21 mouse cellular contexts compared by ENCODE assay signal in genomic region chr7:16265856-16266255, GRCm38 (mm10). TPM values are rescaled to one million over a fixed set of nuclear protein-coding genes. Genes with fewer than 3 reads are reported as not detected.
DNase-seq lines count a peak whose midpoint lies in the region; ATAC-seq lines count a peak whose summit lies in the region.
"Had no signal": no experiment of that assay in that cellular context is flagged by ENCODE, and none has a peak within 500 bp of the region (broad histone marks: within the 10 kb centered on the region; RNA-seq: fewer than 3 reads in every experiment).

No protein-coding gene starts in this region.

- no peak overlapping the region for H3K9ac ChIP-seq in midbrain, embryonic 11.5 days (ENCODE audit: low read length)

- no peak overlapping the region for H3K4me2 ChIP-seq in midbrain, embryonic 11.5 days

- 87% methylated on average over 11 of the region's 11 CpGs for WGBS in midbrain, embryonic 11.5 days
- WGBS in midbrain, embryonic 10.5 days = 88% methylated on average over 11 of the region's 11 CpGs

- H3K4me3 ChIP-seq in midbrain, embryonic 11.5 days (ENCODE audit: low read depth, low read length) = no peak overlapping the region
- no peak overlapping the region for H3K4me3 ChIP-seq in midbrain, embryonic 10.5 days

- H3K4me1 ChIP-seq in midbrain, embryonic 11.5 days (ENCODE audit: control insufficient read depth, insufficient read depth, low read length) = no peaks in the 10 kb centered on the region
- H3K4me1 ChIP-seq in midbrain, embryonic 10.5 days = no peaks in the 10 kb centered on the region

- no peaks in the 10 kb centered on the region; the same call in 1 of the 2 replicates for H3K9me3 ChIP-seq in midbrain, embryonic 11.5 days (ENCODE audit: control insufficient read depth, low read length)
- peaks cover 15% of the 10 kb centered on the region for H3K9me3 ChIP-seq in midbrain, embryonic 10.5 days (replicated peaks)
- H3K9me3 ChIP-seq: G1E had no signal

- ATAC-seq in midbrain, embryonic 11.5 days (ENCODE audit: low FRiP score) = no peak
- ATAC-seq: activated CD4-positive, CD25-positive, alpha-beta regulatory T cell, adult 4 months; CD4-positive, CD25-positive, alpha-beta regulatory T cell, adult 4 months; Patski had no signal

- no peak overlapping the region for H3K27ac ChIP-seq in midbrain, embryonic 11.5 days (ENCODE audit: low read depth, low read length)
- no peak overlapping the region for H3K27ac ChIP-seq in midbrain, embryonic 10.5 days (replicated peaks)

- intact Hi-C loops in heart, postnatal 10 days (cut with DNase I) = no loop called here

- no peaks in the 10 kb centered on the region for H3K36me3 ChIP-seq in midbrain, embryonic 11.5 days (ENCODE audit: control insufficient read depth, insufficient read depth, low read length)
- H3K36me3 ChIP-seq in midbrain, embryonic 10.5 days = no peaks in the 10 kb centered on the region

- no peaks in the 10 kb centered on the region; the same call in 1 of the 2 replicates for H3K27me3 ChIP-seq in midbrain, embryonic 11.5 days (ENCODE audit: control insufficient read depth, insufficient read depth, low read length)
- peaks cover 11% of the 10 kb centered on the region for H3K27me3 ChIP-seq in midbrain, embryonic 10.5 days (ENCODE audit: low read depth, poor library complexity, severe bottlenecking)
- H3K27me3 ChIP-seq: CH12.LX, Patski had no signal

- DNase-seq in heart, adult 11 months = peak; percentile 76
- DNase-seq in heart, postnatal 10 days = no peak
- peak; percentile 68 for DNase-seq in midbrain, embryonic 11.5 days (ENCODE audit: low spot score, missing footprints)
- no peak for DNase-seq in midbrain, embryonic 10.5 days (ENCODE audit: low spot score)
- DNase-seq: adrenal gland, adult 2 months; adrenal gland, adult 8-10 months; adrenal gland, postnatal 10 days; adrenal gland, postnatal 14 days; adrenal gland, postnatal 25 days; adrenal gland, postnatal 36 days; cerebellum, adult 11 months; cerebellum, adult 11-12 months; cerebellum, adult 18-20 months had no signal

RNA-seq across cellular contexts. Expression of gene C5ar1, which starts 6.5 kb away (rescaled TPM):
- 1 to 10 TPM; 4.6 to 4.8 TPM for total RNA-seq in heart, postnatal 10 days (2021)
- polyA plus RNA-seq in midbrain, embryonic 11.5 days (2014; fragmentation: Nextera tagmentation; extraction: Ambion mirVana) = 1.3 TPM in 2 replicates
- 0.86 and 1.4 TPM in 2 replicates for polyA plus RNA-seq in midbrain, embryonic 10.5 days (2016; fragmentation: Nextera tagmentation; extraction: Ambion mirVana)
- total RNA-seq: CH12.LX, ES-E14, MEL had no signal
- polyA plus RNA-seq: activated CD4-positive, CD25-positive, alpha-beta regulatory T cell, adult 4 months; CD4-positive, CD25-positive, alpha-beta regulatory T cell, adult 4 months; G1E; Patski had no signal

RNA-seq across cellular contexts. Expression of gene Inafm1, which starts 7.6 kb away (rescaled TPM):
- total RNA-seq in heart, postnatal 10 days (2021) = 10 to 100 TPM; 15.6 to 15.7 TPM
- polyA plus RNA-seq in midbrain, embryonic 11.5 days (2014; fragmentation: Nextera tagmentation; extraction: Ambion mirVana) = 9.8 and 10.3 TPM in 2 replicates
- 6.3 and 10.0 TPM in 2 replicates for polyA plus RNA-seq in midbrain, embryonic 10.5 days (2016; fragmentation: Nextera tagmentation; extraction: Ambion mirVana)

RNA-seq across cellular contexts. Expression of gene Ccdc9, which starts 20.7 kb away (rescaled TPM):
- total RNA-seq in heart, postnatal 10 days (2021) = 10 to 100 TPM; 38.2 to 39.1 TPM
- 17.9 and 20.2 TPM in 2 replicates for polyA plus RNA-seq in midbrain, embryonic 11.5 days (2014; fragmentation: Nextera tagmentation; extraction: Ambion mirVana)
- polyA plus RNA-seq in midbrain, embryonic 10.5 days (2016; fragmentation: Nextera tagmentation; extraction: Ambion mirVana) = 24.6 and 34.1 TPM in 2 replicates

RNA-seq across cellular contexts. Expression of gene C5ar2, which starts 21.9 kb away (rescaled TPM):
- under 1 TPM; 0.38 to 0.50 TPM for total RNA-seq in heart, postnatal 10 days (2021)
- 0.12 TPM in 1 of 2 replicates, not detected in the other for polyA plus RNA-seq in midbrain, embryonic 11.5 days (2014; fragmentation: Nextera tagmentation; extraction: Ambion mirVana)
- 0.04 and 0.10 TPM in 2 replicates for polyA plus RNA-seq in midbrain, embryonic 10.5 days (2016; fragmentation: Nextera tagmentation; extraction: Ambion mirVana)
- polyA plus RNA-seq: activated CD4-positive, CD25-positive, alpha-beta regulatory T cell, adult 4 months; C2C12; Patski had no signal

RNA-seq across cellular contexts. Expression of gene Bbc3, which starts 42.3 kb away (rescaled TPM):
- 1 to 10 TPM; 9.5 to 9.8 TPM for total RNA-seq in heart, postnatal 10 days (2021)
- polyA plus RNA-seq in midbrain, embryonic 11.5 days (2014; fragmentation: Nextera tagmentation; extraction: Ambion mirVana) = 6.3 and 8.3 TPM in 2 replicates
- polyA plus RNA-seq in midbrain, embryonic 10.5 days (2016; fragmentation: Nextera tagmentation; extraction: Ambion mirVana) = 14.4 and 17.1 TPM in 2 replicates

Comparison
In these comparisons a context has a peak if more than half of its experiments do, and no peak if none do; other contexts are left out.
1. DNase-seq: peak in heart, adult 11 months (single experiment) and midbrain, embryonic 11.5 days (single experiment); none in heart, postnatal 10 days (0 of 2) and midbrain, embryonic 10.5 days (single experiment).